Mouse (Mus musculus): ENCODE data around the gene Gm10318. TPM values are rescaled to one million over a fixed set of nuclear protein-coding genes. Genes with fewer than 3 reads are reported as not detected.
A peak's percentile ranks its signal among the peaks of the same experiment; 100 is the strongest.

Gene Gm10318
- polyA plus RNA-seq, 1 experiment from 2014 or later: not detected

DNA sequence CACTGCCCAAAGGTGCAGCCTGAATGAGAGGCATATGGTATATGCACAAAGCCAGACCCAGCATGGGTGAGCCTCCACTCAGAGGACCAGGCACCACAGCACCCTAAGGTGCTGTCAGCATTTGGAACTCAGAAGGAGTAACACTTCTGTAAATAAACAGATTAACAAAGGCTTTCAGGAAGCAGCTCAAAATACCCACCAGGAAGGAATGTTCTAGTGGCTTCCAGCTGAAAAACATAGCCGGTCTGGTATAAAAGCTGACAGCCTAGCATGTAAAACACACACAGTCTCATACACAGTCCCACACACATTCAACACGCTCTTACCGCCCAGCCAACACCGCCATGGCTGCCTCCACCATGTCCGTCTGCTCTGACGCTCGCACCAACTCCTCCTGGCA lies 9.0 kb downstream of the Gm10318 start, which contains the start of gene Gm3285:
Gene Gm3285 (plus strand): TSS at position 301 of the 400 bp plus-strand sequence.
- no peak within 1 kb of the TSS for H3K27ac ChIP-seq
- no peaks in the 10 kb centered on the region; the same call in 1 of the 2 replicates for H3K9me3 ChIP-seq (replicated peaks)
- H3K27me3 ChIP-seq: no peaks in the 10 kb centered on the region
- H3K4me3 ChIP-seq: no peak within 1 kb of the TSS
- H3K9ac ChIP-seq: no peak within 1 kb of the TSS
- ATAC-seq (ENCODE audit: low FRiP score): no peak
- no peaks in the 10 kb centered on the region for H3K36me3 ChIP-seq
- H3K4me2 ChIP-seq (replicated peaks): no peak within 1 kb of the TSS
- 43% methylated on average over 7 of the region's 7 CpGs for WGBS
- no peaks in the 10 kb centered on the region for H3K4me1 ChIP-seq

DNA sequence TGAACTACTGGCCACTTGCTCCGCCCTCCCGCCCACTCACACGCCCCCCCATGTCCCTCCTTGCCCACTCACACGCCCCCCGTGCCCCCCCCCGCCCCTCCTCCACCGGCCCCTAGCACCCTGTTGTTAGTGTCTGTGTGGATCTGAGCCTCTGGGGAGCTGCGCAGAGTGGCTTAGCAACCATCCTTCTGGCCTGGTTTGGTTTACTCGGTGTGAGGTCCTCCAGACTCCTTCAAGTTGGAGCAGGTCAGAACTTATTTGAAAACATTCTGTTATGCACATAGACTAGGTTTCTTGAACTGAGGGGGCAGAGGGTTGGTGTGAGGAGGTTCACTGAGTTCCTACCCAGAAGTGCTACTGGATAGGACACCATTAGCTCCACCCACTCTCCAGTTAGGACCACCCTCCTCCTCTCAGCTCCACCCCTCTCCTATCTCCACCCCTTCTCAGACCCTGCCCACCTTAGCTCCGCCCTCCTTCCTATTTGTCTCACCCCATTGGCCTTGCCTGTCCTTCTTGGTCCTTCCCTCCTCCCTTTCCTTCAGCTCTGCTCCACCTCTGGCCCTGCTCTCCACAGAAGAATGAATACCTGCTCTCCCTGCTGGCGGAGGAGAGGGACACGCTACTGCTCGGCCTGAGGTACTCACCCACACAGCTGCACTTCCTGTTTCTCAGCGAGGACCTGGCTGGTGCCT lies 11.6 kb downstream of the Gm10318 start:
- Histone ChIP-seq H3K4me1 (no peaks in the 10 kb centered on the region), H3K4me3 (peak overlapping the region; percentile 5; the same call in 1 of the 2 replicates), H3K9me3 (replicated peaks) (no peaks in the 10 kb centered on the region), H3K27ac (no peak overlapping the region), H3K36me3 (no peaks in the 10 kb centered on the region), H3K9ac (no peak overlapping the region), H3K4me2 (replicated peaks) (peak overlapping the region; percentile 37), H3K27me3 (no peaks in the 10 kb centered on the region)
- peak; percentile 58 for ATAC-seq (ENCODE audit: low FRiP score)
- WGBS: 40% methylated on average over 14 of the region's 14 CpGs

DNA sequence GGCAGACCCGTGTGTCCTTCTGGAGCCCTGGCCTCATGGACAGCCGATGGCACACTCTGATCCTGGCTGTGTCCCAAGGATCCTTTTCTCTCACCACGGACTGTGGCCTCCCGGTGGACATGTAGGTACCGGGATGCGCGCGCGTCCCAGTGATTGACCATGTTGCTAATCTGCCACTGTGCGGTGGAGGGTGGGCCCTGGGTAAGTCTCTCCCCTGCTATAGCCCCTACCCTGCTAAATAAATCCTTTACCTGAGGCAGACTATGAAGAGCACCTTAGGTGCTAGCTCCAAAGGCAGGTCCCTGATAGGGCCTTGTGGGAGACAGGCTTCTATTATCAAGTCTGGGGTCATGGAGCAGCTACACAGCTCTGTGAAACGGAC lies 12.1 kb downstream of the Gm10318 start:
- WGBS: 34% methylated on average over 11 of the region's 11 CpGs
- peak overlapping the region; percentile 37 for H3K4me2 ChIP-seq (replicated peaks)
- H3K27me3 ChIP-seq: no peaks in the 10 kb centered on the region
- H3K4me3 ChIP-seq: peak overlapping the region; percentile 5; the same call in 1 of the 2 replicates
- no peaks in the 10 kb centered on the region for H3K36me3 ChIP-seq
- H3K9ac ChIP-seq: no peak overlapping the region
- H3K9me3 ChIP-seq (replicated peaks): no peaks in the 10 kb centered on the region
- ATAC-seq (ENCODE audit: low FRiP score): no peak
- H3K4me1 ChIP-seq: no peaks in the 10 kb centered on the region
- H3K27ac ChIP-seq: no peak overlapping the region

DNA sequence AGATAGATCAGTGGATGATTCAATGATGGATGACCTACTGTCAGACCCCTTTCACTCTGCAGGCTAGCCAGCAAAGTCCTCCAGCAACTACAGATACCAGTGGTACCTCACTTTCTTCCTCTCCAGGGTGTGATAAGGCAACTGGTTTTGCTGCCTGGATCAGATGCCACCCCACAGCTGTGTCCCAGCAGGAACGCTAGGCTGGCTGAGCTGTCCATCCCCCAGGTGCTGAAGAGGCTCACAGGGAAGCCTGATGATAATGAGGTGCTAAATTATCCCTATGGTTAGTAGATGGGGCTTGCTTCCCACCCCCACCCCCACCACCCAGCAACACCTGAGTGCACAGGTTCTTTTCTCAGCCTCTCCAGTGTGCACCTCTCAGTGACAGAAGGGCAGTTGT lies 14.9 kb downstream of the Gm10318 start:
- Histone ChIP-seq H3K9me3 (replicated peaks) (no peaks in the 10 kb centered on the region), H3K27me3 (no peaks in the 10 kb centered on the region), H3K4me3 (no peak overlapping the region), H3K36me3 (no peaks in the 10 kb centered on the region), H3K4me1 (no peaks in the 10 kb centered on the region), H3K9ac (no peak overlapping the region), H3K27ac (no peak overlapping the region), H3K4me2 (replicated peaks) (no peak overlapping the region)
- ATAC-seq (ENCODE audit: low FRiP score): no peak
- 33% methylated on average over 1 of the region's 1 CpGs for WGBS

DNA sequence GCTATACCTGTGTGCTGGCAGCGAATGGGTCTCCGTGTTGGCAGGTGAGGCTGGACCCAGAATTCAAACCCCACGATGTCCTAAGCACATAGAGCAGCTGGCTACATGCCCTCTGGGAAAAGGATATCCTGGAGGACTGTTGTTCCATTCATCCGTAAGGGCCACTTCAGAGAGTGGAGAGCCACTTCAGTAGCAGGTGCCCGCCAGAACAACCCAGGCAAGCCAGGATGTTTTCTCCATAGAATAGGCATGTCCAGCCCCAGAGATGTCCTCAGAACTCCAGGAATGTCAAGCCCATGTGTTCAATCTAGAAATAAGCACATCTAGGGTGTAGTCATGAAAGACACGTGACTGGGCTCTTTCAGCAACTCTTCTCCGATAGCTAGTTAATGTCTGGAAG lies 17.0 kb downstream of the Gm10318 start:
- no peak for ATAC-seq (ENCODE audit: low FRiP score)
- H3K27me3 ChIP-seq: no peaks in the 10 kb centered on the region
- no peak overlapping the region for H3K4me2 ChIP-seq (replicated peaks)
- no peaks in the 10 kb centered on the region for H3K4me1 ChIP-seq
- H3K9ac ChIP-seq: no peak overlapping the region
- no peak overlapping the region for H3K4me3 ChIP-seq
- no peaks in the 10 kb centered on the region for H3K9me3 ChIP-seq (replicated peaks)
- no peaks in the 10 kb centered on the region for H3K36me3 ChIP-seq
- no peak overlapping the region for H3K27ac ChIP-seq
- WGBS: 92% methylated on average over 7 of the region's 7 CpGs

DNA sequence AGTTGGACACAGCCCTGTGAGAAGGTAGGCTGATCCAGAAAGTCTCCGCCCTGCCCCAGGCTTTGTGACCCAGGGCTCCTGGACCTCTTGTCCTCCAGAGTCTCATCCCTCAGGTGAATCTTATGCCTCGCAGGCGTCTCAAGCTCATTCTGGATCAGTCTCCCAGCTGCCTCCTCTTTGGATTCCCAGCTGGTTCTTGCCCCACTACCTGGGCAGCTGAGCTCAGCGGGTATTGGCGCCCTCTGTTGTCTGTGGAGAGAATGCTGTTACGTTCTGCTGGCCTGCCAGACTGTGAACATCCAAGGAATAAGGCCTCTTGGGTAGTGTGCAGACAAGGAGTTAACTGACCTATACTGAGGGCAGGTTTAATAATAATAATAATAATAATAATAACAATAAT lies 26.3 kb downstream of the Gm10318 start:
- Histone ChIP-seq H3K9me3 (replicated peaks) (no peaks in the 10 kb centered on the region), H3K27me3 (no peaks in the 10 kb centered on the region), H3K9ac (no peak overlapping the region), H3K36me3 (no peaks in the 10 kb centered on the region), H3K27ac (no peak overlapping the region), H3K4me1 (no peaks in the 10 kb centered on the region), H3K4me3 (no peak overlapping the region), H3K4me2 (replicated peaks) (no peak overlapping the region)
- ATAC-seq (ENCODE audit: low FRiP score): no peak
- WGBS: 65% methylated on average over 6 of the region's 6 CpGs

DNA sequence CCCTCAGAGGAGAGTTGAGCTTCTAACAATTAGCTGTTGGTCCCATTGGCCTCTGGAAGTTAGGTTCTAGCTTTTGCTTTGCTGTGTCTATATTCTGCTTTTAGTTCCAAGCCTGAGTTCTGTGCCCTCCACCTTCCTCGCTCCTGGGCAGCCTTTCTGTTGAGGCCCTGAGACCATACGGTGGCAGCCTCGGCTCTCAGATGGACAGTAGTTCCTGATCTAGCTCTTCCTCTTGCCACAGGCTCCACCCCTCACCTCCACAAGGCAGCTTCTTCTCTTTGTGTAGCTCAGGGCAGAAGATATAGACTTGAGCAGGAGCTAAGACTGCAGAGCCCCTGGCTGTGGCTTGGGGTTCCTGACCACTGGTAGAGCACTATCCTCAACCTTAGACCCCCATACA lies 27.6 kb downstream of the Gm10318 start:
- Histone ChIP-seq H3K36me3 (no peaks in the 10 kb centered on the region), H3K4me1 (no peaks in the 10 kb centered on the region), H3K9me3 (replicated peaks) (no peaks in the 10 kb centered on the region), H3K27ac (no peak overlapping the region), H3K27me3 (no peaks in the 10 kb centered on the region), H3K4me3 (no peak overlapping the region), H3K4me2 (replicated peaks) (no peak overlapping the region), H3K9ac (no peak overlapping the region)
- WGBS: 80% methylated on average over 3 of the region's 3 CpGs
- ATAC-seq (ENCODE audit: low FRiP score): no peak

DNA sequence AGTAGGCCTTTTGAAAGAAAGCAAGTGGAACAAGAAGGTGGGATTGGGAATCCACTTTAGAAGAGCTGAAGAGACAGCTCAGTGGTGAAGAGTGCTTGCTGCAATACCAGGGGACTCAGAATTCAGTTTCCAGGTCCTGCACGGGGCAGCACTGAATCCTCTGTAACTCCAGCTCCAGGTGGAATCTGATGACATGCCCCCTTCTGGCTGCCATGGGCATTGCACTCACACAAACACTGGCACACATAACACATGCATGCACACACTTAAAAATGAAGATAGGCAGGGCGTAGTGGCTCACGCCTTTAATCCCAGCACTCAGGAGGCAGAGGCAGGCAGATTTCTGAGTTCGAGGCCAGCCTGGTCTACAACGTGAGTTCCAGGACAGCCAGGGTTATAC lies 29.9 kb downstream of the Gm10318 start:
- Histone ChIP-seq H3K9me3 (replicated peaks) (no peaks in the 10 kb centered on the region), H3K36me3 (no peaks in the 10 kb centered on the region), H3K4me3 (no peak overlapping the region), H3K4me2 (replicated peaks) (no peak overlapping the region), H3K27me3 (no peaks in the 10 kb centered on the region), H3K4me1 (no peaks in the 10 kb centered on the region), H3K27ac (no peak overlapping the region), H3K9ac (no peak overlapping the region)
- no peak for ATAC-seq (ENCODE audit: low FRiP score)
- 85% methylated on average over 5 of the region's 5 CpGs for WGBS

DNA sequence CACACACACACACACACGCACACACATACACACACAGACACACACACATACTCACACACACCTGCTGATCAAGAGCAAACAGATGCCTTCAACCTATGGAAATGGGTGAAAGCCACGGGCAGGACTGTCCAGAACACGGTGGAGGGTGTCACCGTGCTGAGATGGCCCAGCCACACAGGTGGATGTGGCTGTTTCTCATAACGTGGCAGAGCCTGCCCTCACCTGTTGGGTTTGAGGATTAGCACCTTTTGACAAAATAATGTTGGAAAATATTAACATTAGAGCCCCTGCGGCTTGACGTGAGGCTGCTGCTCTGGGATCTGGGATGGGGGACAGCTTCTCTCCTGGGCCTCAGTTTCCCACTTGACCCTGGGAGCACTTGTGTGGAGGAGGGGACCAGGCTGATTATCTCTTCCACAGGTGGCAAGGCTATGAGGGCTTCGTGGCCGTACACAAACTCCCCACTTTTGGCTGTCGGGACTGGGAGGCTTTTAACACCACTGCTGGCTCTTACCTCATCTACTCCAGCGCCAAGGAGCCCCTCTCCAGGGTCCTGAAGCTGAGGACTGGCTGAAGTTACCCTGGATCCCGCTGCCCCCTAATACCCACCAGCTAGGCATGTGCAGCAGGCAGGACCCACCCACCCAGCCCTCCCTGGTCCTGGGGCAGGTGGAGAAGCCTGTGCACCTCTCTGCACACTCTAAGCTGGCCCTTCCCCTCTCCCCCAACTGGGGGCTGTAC lies 33.5 kb downstream of the Gm10318 start:
- Histone ChIP-seq H3K27ac (no peak overlapping the region), H3K4me1 (no peaks in the 10 kb centered on the region), H3K4me2 (replicated peaks) (no peak overlapping the region), H3K9ac (no peak overlapping the region), H3K36me3 (no peaks in the 10 kb centered on the region), H3K27me3 (no peaks in the 10 kb centered on the region), H3K4me3 (no peak overlapping the region), H3K9me3 (replicated peaks) (no peaks in the 10 kb centered on the region; the same call in 1 of the 2 replicates)
- ATAC-seq (ENCODE audit: low FRiP score): no peak
- 57% methylated on average over 12 of the region's 12 CpGs for WGBS

DNA sequence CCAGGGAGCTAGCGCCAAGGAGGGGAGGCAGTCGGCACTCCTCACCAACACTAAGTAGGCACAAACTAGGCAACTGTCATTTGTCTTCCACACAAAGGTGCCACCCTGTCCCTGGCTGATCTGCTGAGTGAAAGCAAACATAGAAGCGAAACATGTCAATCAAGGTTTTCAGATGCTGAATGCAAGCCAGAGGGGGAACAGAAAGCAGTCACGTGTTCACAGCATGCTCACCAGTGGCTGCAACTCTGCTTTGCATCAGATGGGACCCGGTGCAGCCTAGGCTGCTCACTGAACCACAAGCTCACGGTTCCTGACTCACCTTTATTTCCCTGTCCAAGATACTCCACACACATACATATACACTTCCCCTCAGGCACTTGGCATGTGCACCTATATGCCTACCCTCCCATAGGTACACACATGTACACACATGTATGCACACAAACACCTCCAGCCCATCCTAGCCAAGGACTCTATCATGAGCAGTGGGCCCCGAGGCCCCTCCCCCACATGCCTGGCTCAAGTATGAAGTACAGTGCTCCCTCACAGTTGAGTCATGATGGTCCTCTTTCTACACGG lies 38.4 kb downstream of the Gm10318 start:
- no peaks in the 10 kb centered on the region for H3K36me3 ChIP-seq
- H3K27me3 ChIP-seq: no peaks in the 10 kb centered on the region
- no peaks in the 10 kb centered on the region for H3K4me1 ChIP-seq
- H3K4me2 ChIP-seq (replicated peaks): no peak overlapping the region
- H3K4me3 ChIP-seq: no peak overlapping the region
- H3K9ac ChIP-seq: no peak overlapping the region
- no peak overlapping the region for H3K27ac ChIP-seq
- 82% methylated on average over 8 of the region's 8 CpGs for WGBS
- H3K9me3 ChIP-seq (replicated peaks): no peaks in the 10 kb centered on the region; the same call in 1 of the 2 replicates
- ATAC-seq (ENCODE audit: low FRiP score): no peak

DNA sequence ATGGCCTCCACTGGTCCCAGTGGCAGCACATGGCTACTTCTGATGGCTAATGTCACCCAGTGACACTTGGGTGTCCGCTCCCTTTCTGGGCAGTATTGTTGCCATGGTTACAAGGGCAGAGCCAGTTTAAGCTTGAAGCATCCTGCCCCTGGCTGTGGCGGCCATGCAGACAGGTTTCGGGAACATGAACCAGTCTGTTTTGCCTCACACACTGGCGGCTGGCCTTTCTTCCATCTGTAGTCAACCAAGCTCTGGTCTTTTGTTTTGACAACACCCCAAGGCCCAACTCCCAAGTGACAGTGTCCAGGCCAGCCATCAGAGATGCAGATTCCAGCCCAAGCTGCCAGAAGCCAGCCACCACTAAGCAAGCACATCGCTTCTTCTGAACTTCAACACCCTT lies 42.9 kb downstream of the Gm10318 start:
- no peak for ATAC-seq (ENCODE audit: low FRiP score)
- H3K36me3 ChIP-seq: no peaks in the 10 kb centered on the region
- no peak overlapping the region for H3K4me2 ChIP-seq (replicated peaks)
- H3K27me3 ChIP-seq: no peaks in the 10 kb centered on the region
- 69% methylated on average over 5 of the region's 5 CpGs for WGBS
- no peak overlapping the region for H3K4me3 ChIP-seq
- no peaks in the 10 kb centered on the region for H3K9me3 ChIP-seq (replicated peaks)
- H3K27ac ChIP-seq: no peak overlapping the region
- H3K4me1 ChIP-seq: no peaks in the 10 kb centered on the region
- H3K9ac ChIP-seq: no peak overlapping the region

DNA sequence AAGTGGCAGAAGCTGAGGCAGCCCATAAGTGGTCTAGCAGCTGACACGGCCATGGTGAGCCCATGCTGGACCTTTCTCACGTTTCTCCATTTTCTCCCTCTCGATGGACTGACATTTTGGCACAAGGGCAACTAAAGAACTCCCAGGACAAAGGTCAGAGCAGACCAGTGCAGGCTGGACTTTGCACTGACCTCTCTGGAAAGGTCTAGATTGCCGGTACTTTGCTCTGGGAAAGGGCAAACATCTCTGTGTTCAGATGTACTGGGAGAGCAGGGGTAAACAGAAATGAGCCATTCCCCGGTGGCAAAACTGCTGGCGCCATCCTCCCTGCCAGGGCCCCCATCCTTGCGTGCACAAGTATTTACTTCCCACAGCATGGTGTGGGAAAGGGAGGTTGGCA lies 47.5 kb downstream of the Gm10318 start:
- Histone ChIP-seq H3K4me3 (no peak overlapping the region), H3K9me3 (replicated peaks) (no peaks in the 10 kb centered on the region), H3K36me3 (no peaks in the 10 kb centered on the region), H3K27ac (no peak overlapping the region), H3K9ac (no peak overlapping the region), H3K4me2 (replicated peaks) (no peak overlapping the region), H3K4me1 (peaks cover 17% of the 10 kb centered on the region), H3K27me3 (0 out of 2 replicates have a peak, but pooled peaks cover 7% of the 10 kb centered on the region)
- WGBS: 75% methylated on average over 7 of the region's 7 CpGs
- no peak for ATAC-seq (ENCODE audit: low FRiP score)
